Mouse (Mus musculus): ENCODE measurements around the gene Zfp536.

GRCm38 (mm10) chr7:37594211-37595030, 179.0 kb downstream of the Zfp536 start:
- TF ChIP-seq CTCF (IDR thresholded peaks at IDR 0.05; ENCODE audit: control insufficient read depth, insufficient read depth, low read length) = no peak
- TF ChIP-seq POLR2A (IDR thresholded peaks at IDR 0.05; ENCODE audit: borderline replicate concordance, control insufficient read depth, low read depth, low read length) = no peak
